9 mouse cellular contexts compared by ENCODE assay signal in the genomic region with DNA sequence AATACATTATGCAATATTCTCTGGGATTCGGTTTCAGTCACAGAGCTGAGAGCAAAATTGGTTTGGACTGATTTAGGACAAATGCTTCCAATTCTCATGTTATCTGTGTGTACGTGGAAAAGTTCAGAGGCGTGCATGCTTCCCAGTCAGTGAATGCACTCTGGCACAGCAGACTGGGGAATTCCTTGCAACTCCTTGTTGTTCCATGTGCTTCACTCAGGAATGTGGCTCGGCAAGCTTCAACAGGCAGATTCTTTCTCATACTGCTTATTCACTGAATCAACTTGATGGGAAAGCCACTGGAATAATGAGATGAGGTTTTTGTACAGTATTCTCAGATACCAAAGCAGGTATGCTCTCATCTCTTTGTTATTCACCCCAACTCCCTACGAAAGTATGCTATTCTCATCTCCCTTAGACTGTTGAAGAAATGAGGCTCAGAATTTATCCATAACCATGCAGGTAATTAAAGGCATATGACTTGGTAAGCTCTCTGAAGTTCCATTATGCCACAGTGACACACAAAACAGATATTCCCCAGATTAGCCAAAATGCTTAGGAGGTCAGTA.
DNase-seq lines count a peak whose midpoint lies in the region; ATAC-seq and TF ChIP-seq lines count a peak whose summit lies in the region.
"Had no signal": no experiment of that assay in that cellular context is flagged by ENCODE, and none has a peak within 500 bp of the region (broad histone marks: within the 10 kb centered on the region; RNA-seq: fewer than 3 reads in every experiment).

No protein-coding gene starts in this region.

- H3K36me3 ChIP-seq in stomach, postnatal 0 days (ENCODE audit: control insufficient read depth, insufficient read depth, low read length), result no peaks in the 10 kb centered on the region

- TF ChIP-seq EP300 in stomach, postnatal 0 days (optimal IDR thresholded peaks at IDR 0.05), result no peak

- H3K4me2 ChIP-seq in stomach, postnatal 0 days (replicated peaks; ENCODE audit: low read depth), result no peak overlapping the region

- H3K9me3 ChIP-seq in stomach, postnatal 0 days (ENCODE audit: control insufficient read depth, low read length), result no peaks in the 10 kb centered on the region
- H3K9me3 ChIP-seq: megakaryocyte, embryonic 14.5 days had no signal

- ATAC-seq in stomach, postnatal 0 days (ENCODE audit: low FRiP score, low TSS enrichment), result peak; percentile 57; the same call in 1 of the 2 replicates

- no peak for TF ChIP-seq CTCF in embryonic fibroblast, embryonic 13.5 days (IDR thresholded peaks at IDR 0.05; ENCODE audit: borderline replicate concordance, insufficient read depth, low read length)
- no peak for TF ChIP-seq CTCF in stomach, postnatal 0 days (IDR thresholded peaks at IDR 0.05; ENCODE audit: low read depth)

- WGBS in stomach, postnatal 0 days, result 20% methylated on average over 5 of the region's 5 CpGs

- peak overlapping the region; percentile 81 for H3K27ac ChIP-seq in embryonic fibroblast, embryonic 13.5 days (ENCODE audit: insufficient read depth, low read length)
- H3K27ac ChIP-seq in stomach, postnatal 0 days (replicated peaks), result no peak overlapping the region

- DNase-seq in retina, postnatal 1 day, result peak; percentile 24
- DNase-seq in retina, embryonic 14.5 days (ENCODE audit: low spot score), result no peak
- DNase-seq in kidney, postnatal 36 days, result peak; percentile 8 to 30
- DNase-seq in stomach, postnatal 0 days (ENCODE audit: low spot score), result peak; percentile 42
- no peak for DNase-seq in adrenal gland, adult 2 months
- DNase-seq in left cerebral cortex, postnatal 4 days, result no peak
- DNase-seq: cerebellum, adult 8-10 months had no signal

- no peaks in the 10 kb centered on the region; the same call in 1 of the 2 replicates for H3K4me1 ChIP-seq in embryonic fibroblast, embryonic 13.5 days (ENCODE audit: control insufficient read depth, insufficient read depth, low read length)
- H3K4me1 ChIP-seq in stomach, postnatal 0 days (replicated peaks; ENCODE audit: control insufficient read depth, insufficient read depth), result no peaks in the 10 kb centered on the region
- H3K4me1 ChIP-seq: megakaryocyte, embryonic 14.5 days had no signal

- H3K27me3 ChIP-seq in stomach, postnatal 0 days (ENCODE audit: control insufficient read depth, insufficient read depth, low read length), result no peaks in the 10 kb centered on the region
- H3K27me3 ChIP-seq: megakaryocyte, embryonic 14.5 days had no signal

- H3K9ac ChIP-seq in stomach, postnatal 0 days (ENCODE audit: low read length), result no peak overlapping the region

- no peak overlapping the region for H3K4me3 ChIP-seq in embryonic fibroblast, embryonic 13.5 days (ENCODE audit: insufficient read depth, low read length)
- H3K4me3 ChIP-seq in stomach, postnatal 0 days (ENCODE audit: low read depth, low read length), result no peak overlapping the region
- H3K4me3 ChIP-seq: megakaryocyte, embryonic 14.5 days had no signal

- intact Hi-C loops in left cerebral cortex, postnatal 4 days (cut with DNase I), result no loop called here

- TF ChIP-seq POLR2A in embryonic fibroblast, embryonic 13.5 days (IDR thresholded peaks at IDR 0.05; ENCODE audit: low read depth, low read length), result no peak

Comparison
In these comparisons a context has a peak if more than half of its experiments do, and no peak if none do; other contexts are left out.
1. DNase-seq: peak in retina, postnatal 1 day (single experiment), kidney, postnatal 36 days (2 of 2) and stomach, postnatal 0 days (single experiment); none in retina, embryonic 14.5 days (single experiment), adrenal gland, adult 2 months (single experiment) and left cerebral cortex, postnatal 4 days (single experiment).